ENCODE assay signal across 25 mouse cellular contexts in the genomic region with DNA sequence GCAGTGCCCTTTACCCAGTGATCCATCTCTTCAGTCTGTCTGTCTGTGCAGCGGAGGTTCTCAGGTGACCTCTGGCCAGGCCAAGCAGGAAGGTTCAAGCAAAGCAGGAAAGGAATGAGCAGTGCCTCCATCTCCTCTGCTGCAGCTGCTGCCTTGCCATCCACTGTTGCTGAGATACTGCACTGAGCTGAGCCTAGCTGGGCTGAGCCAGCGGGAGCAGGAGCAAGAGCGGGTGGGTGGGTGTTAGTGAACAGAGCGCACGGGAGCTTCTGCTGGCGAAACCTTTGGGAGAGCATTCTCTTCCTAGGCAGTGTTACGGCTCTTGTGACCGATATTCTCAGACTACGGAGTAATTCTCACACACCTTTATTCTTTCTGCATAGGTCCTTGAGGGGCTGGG. TPM values are rescaled to one million over a fixed set of nuclear protein-coding genes. Genes with fewer than 3 reads are reported as not detected.
A peak's percentile ranks its signal among the peaks of the same experiment; 100 is the strongest.
DNase-seq lines count a peak whose midpoint lies in the region; ATAC-seq lines count a peak whose summit lies in the region.
"Had no signal": no experiment of that assay in that cellular context is flagged by ENCODE, and none has a peak within 500 bp of the region (broad histone marks: within the 10 kb centered on the region; RNA-seq: fewer than 3 reads in every experiment).

No protein-coding gene starts in this region.

- no peaks in the 10 kb centered on the region for H3K36me3 ChIP-seq in kidney, embryonic 16.5 days (ENCODE audit: insufficient read depth, low read length)
- no peaks in the 10 kb centered on the region for H3K36me3 ChIP-seq in kidney, embryonic 14.5 days (ENCODE audit: control insufficient read depth, insufficient read depth, low read length)
- H3K36me3 ChIP-seq in midbrain, embryonic 15.5 days (replicated peaks) = no peaks in the 10 kb centered on the region
- no peaks in the 10 kb centered on the region for H3K36me3 ChIP-seq in midbrain, embryonic 10.5 days
- H3K36me3 ChIP-seq: forebrain, embryonic 10.5 days; hindbrain, embryonic 10.5 days; limb, embryonic 12.5 days; liver, embryonic 12.5 days had no signal

- no peaks in the 10 kb centered on the region for H3K9me3 ChIP-seq in kidney, embryonic 16.5 days (ENCODE audit: low read length)
- H3K9me3 ChIP-seq in kidney, embryonic 14.5 days (ENCODE audit: control insufficient read depth, low read length) = no peaks in the 10 kb centered on the region
- H3K9me3 ChIP-seq in midbrain, embryonic 15.5 days = no peaks in the 10 kb centered on the region
- H3K9me3 ChIP-seq in midbrain, embryonic 10.5 days (replicated peaks) = no peaks in the 10 kb centered on the region
- H3K9me3 ChIP-seq: forebrain, embryonic 10.5 days; hindbrain, embryonic 10.5 days; limb, embryonic 12.5 days; liver, embryonic 12.5 days had no signal

- no peak overlapping the region for H3K9ac ChIP-seq in kidney, embryonic 16.5 days (replicated peaks; ENCODE audit: low read length)
- H3K9ac ChIP-seq in kidney, embryonic 14.5 days (ENCODE audit: low read depth, low read length) = no peak overlapping the region
- H3K9ac ChIP-seq in midbrain, embryonic 15.5 days = no peak overlapping the region
- H3K9ac ChIP-seq: limb, embryonic 12.5 days; liver, embryonic 12.5 days had no signal

- no peaks in the 10 kb centered on the region for H3K27me3 ChIP-seq in kidney, embryonic 16.5 days (ENCODE audit: insufficient read depth, low read length)
- H3K27me3 ChIP-seq in kidney, embryonic 14.5 days (ENCODE audit: control insufficient read depth, insufficient read depth, low read length) = no peaks in the 10 kb centered on the region
- H3K27me3 ChIP-seq in midbrain, embryonic 15.5 days (replicated peaks) = no peaks in the 10 kb centered on the region
- no peaks in the 10 kb centered on the region for H3K27me3 ChIP-seq in midbrain, embryonic 10.5 days (ENCODE audit: low read depth, poor library complexity, severe bottlenecking)
- H3K27me3 ChIP-seq: limb, embryonic 12.5 days; liver, embryonic 12.5 days had no signal

- H3K27ac ChIP-seq in kidney, embryonic 16.5 days (ENCODE audit: low read length) = no peak overlapping the region
- H3K27ac ChIP-seq in kidney, embryonic 14.5 days (ENCODE audit: low read depth, low read length) = no peak overlapping the region
- no peak overlapping the region for H3K27ac ChIP-seq in midbrain, embryonic 15.5 days
- H3K27ac ChIP-seq in midbrain, embryonic 10.5 days (replicated peaks) = no peak overlapping the region
- H3K27ac ChIP-seq: forebrain, embryonic 10.5 days; hindbrain, embryonic 10.5 days; limb, embryonic 12.5 days; liver, embryonic 12.5 days had no signal

- peak; percentile 96 for ATAC-seq in frontal cortex, adult (ENCODE audit: low TSS enrichment)
- peak; percentile 49; the same call in 1 of the 2 replicates for ATAC-seq in kidney, embryonic 16.5 days (ENCODE audit: low FRiP score, low TSS enrichment)
- ATAC-seq in kidney, embryonic 14.5 days (ENCODE audit: low FRiP score, low TSS enrichment) = no peak
- peak; percentile 57 for ATAC-seq in midbrain, embryonic 15.5 days (replicated peaks)
- ATAC-seq: intestine, postnatal 0 days; liver, embryonic 12.5 days had no signal

- 65% methylated on average over 9 of the region's 9 CpGs for WGBS in kidney, embryonic 16.5 days
- WGBS in kidney, embryonic 14.5 days = 74% methylated on average over 9 of the region's 9 CpGs
- WGBS in midbrain, embryonic 15.5 days = 77% methylated on average over 9 of the region's 9 CpGs
- WGBS in midbrain, embryonic 10.5 days = 75% methylated on average over 9 of the region's 9 CpGs

- H3K4me3 ChIP-seq in kidney, embryonic 16.5 days (ENCODE audit: low read length) = no peak overlapping the region
- no peak overlapping the region for H3K4me3 ChIP-seq in kidney, embryonic 14.5 days (ENCODE audit: low read length)
- no peak overlapping the region for H3K4me3 ChIP-seq in midbrain, embryonic 15.5 days
- H3K4me3 ChIP-seq in midbrain, embryonic 10.5 days = no peak overlapping the region
- H3K4me3 ChIP-seq: forebrain, embryonic 10.5 days; hindbrain, embryonic 10.5 days; limb, embryonic 12.5 days; liver, embryonic 12.5 days; myocyte had no signal

- H3K4me1 ChIP-seq in kidney, embryonic 16.5 days (ENCODE audit: insufficient read depth, low read length) = no peaks in the 10 kb centered on the region
- H3K4me1 ChIP-seq in kidney, embryonic 14.5 days (ENCODE audit: control insufficient read depth, insufficient read depth, low read length) = no peaks in the 10 kb centered on the region
- H3K4me1 ChIP-seq in midbrain, embryonic 15.5 days = no peaks in the 10 kb centered on the region
- H3K4me1 ChIP-seq in midbrain, embryonic 10.5 days = peaks cover 4% of the 10 kb centered on the region; the same call in 1 of the 2 replicates
- H3K4me1 ChIP-seq: limb, embryonic 12.5 days; liver, embryonic 12.5 days had no signal

- DNase-seq in frontal cortex, postnatal 25 days (ENCODE audit: low spot score in 2 of 2) = no peak
- DNase-seq in midbrain, embryonic 10.5 days (ENCODE audit: low spot score) = no peak
- DNase-seq in right cerebral cortex, postnatal 14 days = peak; percentile 11
- DNase-seq in thymus, postnatal 25 days = no peak
- DNase-seq: adrenal gland, postnatal 25 days; cerebellum, adult 11 months; cerebellum, postnatal 10 days; gastrocnemius, postnatal 10 days; kidney, postnatal 25 days; lung, adult 18-20 months; lung, postnatal 14 days; midbrain, embryonic 14.5 days; thymus, postnatal 14 days had no signal

- no peak overlapping the region for H3K4me2 ChIP-seq in kidney, embryonic 16.5 days (replicated peaks; ENCODE audit: low read depth, low read length)
- no peak overlapping the region for H3K4me2 ChIP-seq in kidney, embryonic 14.5 days (replicated peaks; ENCODE audit: low read depth, low read length)
- H3K4me2 ChIP-seq in midbrain, embryonic 15.5 days = no peak overlapping the region
- H3K4me2 ChIP-seq: heart, embryonic 11.5 days; limb, embryonic 12.5 days; liver, embryonic 12.5 days had no signal

RNA-seq across cellular contexts. Expression of a gene that starts 21.6 kb away (rescaled TPM):
- polyA plus RNA-seq in kidney, embryonic 16.5 days (2015; fragmentation: Nextera tagmentation; extraction: Ambion mirVana) = not detected in 2 replicates
- polyA plus RNA-seq in kidney, embryonic 14.5 days (2014; fragmentation: Nextera tagmentation; extraction: Ambion mirVana) = not detected in 2 replicates
- polyA plus RNA-seq in midbrain, embryonic 15.5 days (2015; fragmentation: Nextera tagmentation; extraction: Ambion mirVana) = 0.14 and 0.21 TPM in 2 replicates
- 0.21 and 0.31 TPM in 2 replicates for polyA plus RNA-seq in midbrain, embryonic 10.5 days (2016; fragmentation: Nextera tagmentation; extraction: Ambion mirVana)
- polyA plus RNA-seq: heart, embryonic 11.5 days; hindbrain, embryonic 10.5 days; intestine, postnatal 0 days; liver, embryonic 12.5 days; myocyte; stomach, embryonic 14.5 days had no signal

RNA-seq across cellular contexts. Expression of a gene that starts 55.0 kb away (rescaled TPM):
- 13.1 and 15.5 TPM in 2 replicates for polyA plus RNA-seq in kidney, embryonic 16.5 days (2015; fragmentation: Nextera tagmentation; extraction: Ambion mirVana)
- polyA plus RNA-seq in kidney, embryonic 14.5 days (2014; fragmentation: Nextera tagmentation; extraction: Ambion mirVana) = 10.7 and 11.9 TPM in 2 replicates
- polyA plus RNA-seq in midbrain, embryonic 15.5 days (2015; fragmentation: Nextera tagmentation; extraction: Ambion mirVana) = 9.0 and 9.2 TPM in 2 replicates
- 2.4 and 3.0 TPM in 2 replicates for polyA plus RNA-seq in midbrain, embryonic 10.5 days (2016; fragmentation: Nextera tagmentation; extraction: Ambion mirVana)
